In genomic region chr16:14476701-14477400, GRCm38 (mm10) we compare ENCODE assay signal across 15 mouse cellular contexts.
"Had no signal": no experiment of that assay in that cellular context is flagged by ENCODE, and none has a peak within 500 bp of the region (broad histone marks: within the 10 kb centered on the region; RNA-seq: fewer than 3 reads in every experiment).

No protein-coding gene starts in this region.

- H3K27ac ChIP-seq: layer of hippocampus, adult 2 months; limb, embryonic 15.5 days; liver, embryonic 14.5 days; midbrain, embryonic 10.5 days; midbrain, embryonic 15.5 days; neural tube, embryonic 13.5 days; stomach, embryonic 15.5 days had no signal

- ATAC-seq: midbrain, embryonic 15.5 days had no signal

- H3K27me3 ChIP-seq: limb, embryonic 15.5 days; midbrain, embryonic 15.5 days; neural tube, embryonic 13.5 days; stomach, embryonic 15.5 days had no signal

- DNase-seq: kidney, adult 18-20 months; kidney, postnatal 10 days; kidney, postnatal 4 days; left cerebral cortex, postnatal 4 days; lung, adult 18-20 months; retina, postnatal 1 day; right cerebral cortex, postnatal 4 days; spleen, adult 18-20 months had no signal

- H3K4me3 ChIP-seq: layer of hippocampus, adult 2 months; limb, embryonic 15.5 days; midbrain, embryonic 10.5 days; midbrain, embryonic 15.5 days; neural tube, embryonic 13.5 days; stomach, embryonic 15.5 days had no signal

- H3K4me1 ChIP-seq: limb, embryonic 15.5 days; midbrain, embryonic 10.5 days; midbrain, embryonic 15.5 days; neural tube, embryonic 13.5 days; stomach, embryonic 15.5 days had no signal

- H3K9me3 ChIP-seq: limb, embryonic 15.5 days; midbrain, embryonic 10.5 days; midbrain, embryonic 15.5 days; neural tube, embryonic 13.5 days; stomach, embryonic 15.5 days had no signal
